Mouse (Mus musculus) limb, embryonic 13.5 days (tissue): ENCODE measurements at regions not wholly inside any gene's neighbourhood (a gene's known extent, or its start where the extent isn't known, plus 50 kb on each side); places are given as distances from the start of the nearest gene placed in this dataset.
A peak's percentile ranks its signal among the peaks of the same experiment; 100 is the strongest.

Experiments used
- ATAC-seq: fragments of 200-750 bp; cut with Nextera tagmentation; 2 replicates; pipeline ENCODE4 v1.8.0; 2017; ENCODE audit warnings: low read depth, moderate number of reproducible peaks, moderate TSS enrichment; ENCODE audit not compliant: low FRiP score
- H3K27ac ChIP-seq: fragments of 300-500 bp; sonication (generic); 2 replicates; pipeline ENCODE4 v1.5.1; 2015; ENCODE audit warnings: inconsistent platforms, mild to moderate bottlenecking, moderate library complexity
- H3K27me3 ChIP-seq: fragments of 300-500 bp; sonication (generic); 2 replicates; pipeline ENCODE4 v1.6.1; 2015; ENCODE audit warnings: mild to moderate bottlenecking, inconsistent platforms
- H3K36me3 ChIP-seq: fragments of 300-500 bp; sonication (generic); 2 replicates; pipeline ENCODE4 v1.6.1; 2015; ENCODE audit warnings: inconsistent platforms, mild to moderate bottlenecking, moderate library complexity
- H3K4me1 ChIP-seq: fragments of 300-500 bp; sonication (generic); 2 replicates; pipeline ENCODE4 v1.6.1; 2015; ENCODE audit warnings: inconsistent platforms
- H3K4me2 ChIP-seq: fragments of 300-500 bp; sonication (generic); replicated peaks from 2 replicates; pipeline ENCODE4 v1.6.1; 2015; ENCODE audit warnings: inconsistent platforms, mild to moderate bottlenecking, moderate library complexity
- H3K4me3 ChIP-seq: fragments of 300-500 bp; sonication (generic); 2 replicates; pipeline ENCODE4 v1.5.1; 2015; ENCODE audit warnings: moderate library complexity, mild to moderate bottlenecking, inconsistent platforms
- H3K9ac ChIP-seq: fragments of 300-500 bp; sonication (generic); 2 replicates; pipeline ENCODE4 v1.6.1; 2015; ENCODE audit warnings: mild to moderate bottlenecking, inconsistent platforms
- H3K9me3 ChIP-seq: fragments of 300-500 bp; sonication (generic); 2 replicates; pipeline ENCODE4 v1.6.1; 2016; ENCODE audit warnings: inconsistent platforms
- WGBS: fragments of 180-500 bp; shearing (Covaris S2); methylation state at CpG from one replicate; pipeline ENCODE4 v1.1.7; 2015; 5-methylcytosine and 5-hydroxymethylcytosine counted together

DNA sequence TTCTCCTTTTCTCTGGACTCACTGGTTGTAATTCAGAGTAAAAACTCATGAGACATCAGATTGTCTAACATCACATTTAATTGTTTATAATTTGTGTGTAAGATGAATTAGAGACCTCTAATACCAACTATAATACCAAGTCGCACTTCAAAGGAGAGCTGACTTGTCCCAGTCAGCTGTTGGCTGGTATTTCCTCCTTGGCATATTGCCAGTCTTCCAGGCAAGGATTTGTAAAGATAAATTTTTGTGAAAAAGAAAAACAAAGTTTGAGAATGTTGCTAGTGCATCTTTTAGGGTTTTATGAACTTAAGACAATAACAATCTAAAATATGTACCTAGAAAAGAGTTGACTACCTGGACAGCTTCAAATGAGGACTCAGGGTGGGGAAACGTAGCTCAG lies 321.7 kb upstream of the Gm5148 start:
- ATAC-seq = no peak
- H3K36me3 ChIP-seq = no peaks in the 10 kb centered on the region

DNA sequence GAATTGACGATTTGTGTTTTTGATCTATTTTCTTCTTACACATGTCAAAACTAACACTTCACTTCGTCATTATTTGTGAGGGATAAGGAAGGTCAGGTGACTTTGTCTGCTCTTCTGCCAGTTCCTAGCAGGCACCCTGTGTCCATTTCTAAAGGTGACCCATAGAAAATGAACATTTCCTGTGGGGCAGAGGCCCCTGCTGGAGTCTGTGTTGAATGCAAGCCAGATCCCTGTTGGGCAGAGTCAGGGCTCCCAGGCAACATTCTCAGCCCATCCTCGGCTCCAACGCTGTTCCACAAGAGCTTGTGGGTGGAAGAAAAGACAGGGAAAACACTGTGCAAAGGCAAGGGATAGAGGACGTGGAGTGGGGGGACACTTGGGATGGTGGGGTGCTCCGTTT lies 321.2 kb upstream of the Gm5148 start:
- Histone ChIP-seq H3K27me3 (no peaks in the 10 kb centered on the region), H3K36me3 (no peaks in the 10 kb centered on the region), H3K4me3 (no peak overlapping the region), H3K4me1 (peaks cover 11% of the 10 kb centered on the region), H3K27ac (no peak overlapping the region), H3K4me2 (no peak overlapping the region), H3K9me3 (no peaks in the 10 kb centered on the region), H3K9ac (no peak overlapping the region)
- 51% methylated on average over 6 of the region's 6 CpGs for WGBS
- ATAC-seq = no peak

More for the DNA sequence above, 321.7 kb upstream of the Gm5148 start:
- Histone ChIP-seq H3K4me3 (no peak overlapping the region), H3K4me1 (peaks cover 11% of the 10 kb centered on the region), H3K9ac (no peak overlapping the region), H3K9me3 (no peaks in the 10 kb centered on the region), H3K27me3 (no peaks in the 10 kb centered on the region), H3K27ac (no peak overlapping the region), H3K4me2 (no peak overlapping the region)
- WGBS = 65% methylated on average over 2 of the region's 2 CpGs

DNA sequence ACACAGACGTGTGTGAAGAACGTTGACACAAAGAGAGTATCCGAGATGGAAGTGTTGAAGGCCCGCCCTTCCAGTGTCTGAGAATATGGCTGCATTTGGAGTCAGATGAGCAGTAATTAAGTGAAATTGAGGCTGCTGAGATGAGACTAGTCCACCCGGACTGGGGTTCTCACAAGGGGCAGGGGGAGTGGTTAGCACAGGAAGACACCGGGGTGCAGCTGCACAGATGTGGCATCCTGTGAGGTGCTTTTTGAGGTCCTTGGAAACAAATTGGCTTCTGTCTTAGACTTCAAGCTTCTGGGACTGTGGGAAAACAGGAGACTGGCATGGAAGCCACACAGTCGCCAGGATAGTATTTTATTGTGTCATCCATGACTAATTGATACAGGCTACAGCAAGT lies 320.0 kb upstream of the Gm5148 start:
- Histone ChIP-seq H3K4me2 (no peak overlapping the region), H3K36me3 (no peaks in the 10 kb centered on the region), H3K27me3 (no peaks in the 10 kb centered on the region), H3K4me3 (no peak overlapping the region), H3K9ac (no peak overlapping the region), H3K27ac (no peak overlapping the region), H3K4me1 (peaks cover 11% of the 10 kb centered on the region), H3K9me3 (no peaks in the 10 kb centered on the region)
- ATAC-seq = no peak
- 71% methylated on average over 7 of the region's 7 CpGs for WGBS

DNA sequence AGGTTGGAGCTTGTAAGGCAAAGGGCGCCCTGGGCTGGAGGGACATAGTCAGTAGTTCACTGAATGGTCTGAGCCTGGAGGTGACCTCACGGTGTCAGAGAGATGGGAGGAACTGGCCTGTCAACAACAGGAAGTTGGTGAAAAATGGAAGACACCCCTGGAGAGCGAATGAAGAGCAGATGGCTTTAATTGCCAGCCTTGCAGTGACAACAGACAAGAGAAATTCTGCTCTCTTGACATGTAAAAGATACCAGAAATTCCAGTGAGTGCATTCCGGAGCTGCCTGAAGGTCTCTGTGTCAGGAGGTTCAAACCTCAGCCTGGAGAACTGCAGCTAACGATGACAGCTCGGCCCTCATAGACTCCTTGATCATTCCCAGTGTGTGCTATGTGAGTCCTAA lies 318.3 kb upstream of the Gm5148 start:
- Histone ChIP-seq H3K27ac (no peak overlapping the region), H3K4me2 (no peak overlapping the region), H3K4me1 (peaks cover 6% of the 10 kb centered on the region; the same call in 1 of the 2 replicates), H3K9ac (no peak overlapping the region), H3K36me3 (no peaks in the 10 kb centered on the region), H3K4me3 (no peak overlapping the region), H3K27me3 (no peaks in the 10 kb centered on the region), H3K9me3 (no peaks in the 10 kb centered on the region)
- ATAC-seq = no peak
- WGBS = 32% methylated on average over 6 of the region's 6 CpGs

DNA sequence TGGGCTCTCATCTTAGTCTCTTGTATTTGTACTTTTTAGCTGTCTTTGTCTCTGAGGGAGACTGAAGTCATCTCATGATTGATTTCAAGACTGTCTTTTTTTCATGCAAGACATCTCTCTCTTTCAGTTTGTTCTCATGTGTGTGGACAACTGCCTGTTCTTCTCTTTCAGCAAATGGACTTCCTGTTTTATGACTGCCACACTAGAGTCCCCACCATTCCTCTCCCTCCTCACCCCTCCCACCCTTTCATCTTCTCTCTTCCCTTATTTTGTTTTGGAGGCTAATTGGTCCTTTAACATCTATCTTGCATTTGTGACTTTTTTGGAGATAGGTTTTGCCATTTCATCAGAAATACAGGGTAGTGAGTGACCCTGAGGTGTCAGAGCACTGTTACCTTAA lies 311.8 kb upstream of the Gm5148 start:
- ATAC-seq = no peak
- H3K9ac ChIP-seq = no peak overlapping the region
- H3K4me1 ChIP-seq = no peaks in the 10 kb centered on the region
- no peaks in the 10 kb centered on the region for H3K36me3 ChIP-seq
- H3K4me2 ChIP-seq = no peak overlapping the region
- H3K9me3 ChIP-seq = no peaks in the 10 kb centered on the region
- no peak overlapping the region for H3K4me3 ChIP-seq
- no peak overlapping the region for H3K27ac ChIP-seq
- H3K27me3 ChIP-seq = no peaks in the 10 kb centered on the region

DNA sequence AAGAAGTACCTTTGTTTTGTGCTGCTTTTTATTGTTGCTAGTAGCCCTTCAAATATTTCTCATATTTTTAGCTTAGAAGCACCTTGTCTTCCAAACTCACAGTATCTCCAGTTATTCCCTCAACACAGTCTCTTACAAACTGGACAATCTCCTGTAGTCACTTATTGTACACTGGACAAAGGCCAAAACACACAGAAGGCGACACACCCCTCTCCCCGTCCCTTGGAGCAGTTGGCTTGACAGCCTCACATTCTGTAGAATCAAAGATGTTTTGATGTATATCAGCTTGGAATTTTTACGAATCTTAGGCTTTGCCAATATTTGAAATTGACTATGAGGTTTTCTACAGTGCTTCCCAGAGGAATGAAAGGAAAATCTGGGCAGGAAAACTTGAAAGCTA lies 309.8 kb upstream of the Gm5148 start:
- H3K27me3 ChIP-seq = no peaks in the 10 kb centered on the region
- H3K4me3 ChIP-seq = no peak overlapping the region
- no peak overlapping the region for H3K9ac ChIP-seq
- no peaks in the 10 kb centered on the region for H3K36me3 ChIP-seq
- 69% methylated on average over 3 of the region's 3 CpGs for WGBS
- no peak overlapping the region for H3K27ac ChIP-seq
- no peak overlapping the region for H3K4me2 ChIP-seq
- H3K9me3 ChIP-seq = no peaks in the 10 kb centered on the region
- no peak for ATAC-seq
- no peaks in the 10 kb centered on the region for H3K4me1 ChIP-seq

DNA sequence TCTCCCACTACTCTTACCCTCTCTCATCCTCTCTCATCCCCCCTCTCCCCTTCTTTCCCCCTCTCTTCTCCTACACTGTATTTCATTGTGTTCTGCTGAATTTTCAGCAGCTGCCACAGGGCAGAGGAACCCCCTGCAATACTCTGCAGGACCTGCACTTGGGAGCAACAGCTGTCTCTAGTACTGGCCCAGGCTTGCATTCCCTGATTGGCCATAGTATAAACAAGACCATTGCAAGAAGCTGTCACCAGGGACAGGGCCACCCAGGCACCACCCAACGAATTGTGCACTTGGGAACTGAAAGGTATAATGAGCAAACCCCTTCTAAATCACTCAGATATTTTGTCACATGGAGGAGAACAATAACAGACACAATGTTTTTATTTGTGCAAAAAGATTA lies 290.5 kb upstream of the Gm5148 start:
- Histone ChIP-seq H3K27ac (no peak overlapping the region), H3K9ac (no peak overlapping the region), H3K9me3 (peaks cover 6% of the 10 kb centered on the region; the same call in 1 of the 2 replicates), H3K36me3 (no peaks in the 10 kb centered on the region), H3K4me1 (peaks cover 17% of the 10 kb centered on the region), H3K4me3 (no peak overlapping the region), H3K27me3 (no peaks in the 10 kb centered on the region), H3K4me2 (no peak overlapping the region)
- WGBS = 8% methylated on average over 1 of the region's 1 CpGs
- peak; percentile 85 for ATAC-seq

DNA sequence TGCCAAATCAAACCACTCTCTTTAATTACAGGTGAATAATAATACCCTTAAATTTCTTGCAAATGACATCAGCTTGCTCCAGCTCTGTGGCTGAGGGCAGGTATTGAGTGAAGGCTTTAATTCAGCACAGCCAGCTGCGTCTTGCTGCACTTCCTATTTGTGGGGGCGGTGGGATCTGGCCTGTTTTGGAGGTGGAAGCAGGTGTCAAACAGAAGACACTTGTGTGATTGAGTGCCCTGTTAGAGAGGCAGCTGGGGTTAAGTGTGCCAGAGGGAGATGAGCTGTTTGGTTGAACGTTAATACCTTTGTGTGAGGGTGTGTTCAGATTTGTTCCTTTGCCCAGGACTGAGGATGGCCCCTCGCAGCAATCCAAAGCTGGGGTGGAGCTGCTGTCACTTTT lies 284.9 kb upstream of the Gm5148 start:
- Histone ChIP-seq H3K9me3 (no peaks in the 10 kb centered on the region), H3K36me3 (no peaks in the 10 kb centered on the region), H3K4me2 (no peak overlapping the region), H3K4me1 (peaks cover 16% of the 10 kb centered on the region), H3K9ac (no peak overlapping the region), H3K27me3 (no peaks in the 10 kb centered on the region), H3K27ac (0 out of 2 replicates have a peak overlapping the region, but pooled peaks have one; percentile 4), H3K4me3 (no peak overlapping the region)
- ATAC-seq = peak; percentile 69
- 10% methylated on average over 4 of the region's 4 CpGs for WGBS

DNA sequence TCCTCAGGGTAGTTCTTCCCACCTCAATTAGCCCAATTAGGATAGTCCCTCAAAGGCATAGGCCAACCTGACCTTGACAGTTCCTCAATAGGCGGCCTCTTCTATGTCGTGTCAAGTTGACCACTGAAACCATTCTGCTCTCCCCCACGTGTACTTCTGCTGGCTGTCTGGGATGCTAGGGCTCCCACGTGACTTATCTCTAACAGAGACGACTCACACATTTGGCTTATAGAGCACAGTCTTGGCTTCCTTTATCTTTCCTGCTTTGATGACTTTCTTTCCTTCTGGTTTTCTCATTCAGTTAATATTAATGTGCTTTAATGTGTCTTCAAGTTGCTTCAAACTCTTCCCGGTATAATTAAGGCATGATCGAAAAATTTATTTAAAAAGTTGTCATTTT lies 284.0 kb upstream of the Gm5148 start:
- Histone ChIP-seq H3K27ac (no peak overlapping the region), H3K4me1 (peaks cover 16% of the 10 kb centered on the region), H3K4me2 (no peak overlapping the region), H3K36me3 (no peaks in the 10 kb centered on the region), H3K9me3 (no peaks in the 10 kb centered on the region), H3K9ac (no peak overlapping the region), H3K27me3 (no peaks in the 10 kb centered on the region), H3K4me3 (no peak overlapping the region)
- 71% methylated on average over 7 of the region's 7 CpGs for WGBS
- no peak for ATAC-seq

DNA sequence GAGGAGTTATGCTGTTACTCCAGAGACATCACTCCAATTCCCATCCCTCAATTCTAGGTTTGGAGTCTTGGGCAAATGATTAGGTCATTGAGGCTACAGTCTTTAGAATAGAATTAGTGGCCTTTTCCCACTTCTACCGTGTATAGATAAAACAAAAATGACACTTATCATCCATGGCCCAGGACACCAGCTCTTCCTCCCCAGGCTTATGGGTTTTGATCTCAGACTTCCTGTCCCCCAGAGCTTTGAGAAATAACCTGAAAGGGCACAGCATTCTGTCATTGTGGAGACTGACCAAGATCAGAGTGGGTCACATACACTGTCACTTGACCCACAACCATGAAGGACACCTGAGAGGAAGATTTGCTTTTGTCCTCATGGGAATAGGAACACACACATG lies 283.3 kb upstream of the Gm5148 start:
- H3K9me3 ChIP-seq = no peaks in the 10 kb centered on the region
- peaks cover 16% of the 10 kb centered on the region for H3K4me1 ChIP-seq
- H3K4me2 ChIP-seq = no peak overlapping the region
- 91% methylated on average over 1 of the region's 1 CpGs for WGBS
- H3K9ac ChIP-seq = no peak overlapping the region
- no peak overlapping the region for H3K27ac ChIP-seq
- no peaks in the 10 kb centered on the region for H3K27me3 ChIP-seq
- H3K36me3 ChIP-seq = no peaks in the 10 kb centered on the region
- ATAC-seq = no peak
- no peak overlapping the region for H3K4me3 ChIP-seq

DNA sequence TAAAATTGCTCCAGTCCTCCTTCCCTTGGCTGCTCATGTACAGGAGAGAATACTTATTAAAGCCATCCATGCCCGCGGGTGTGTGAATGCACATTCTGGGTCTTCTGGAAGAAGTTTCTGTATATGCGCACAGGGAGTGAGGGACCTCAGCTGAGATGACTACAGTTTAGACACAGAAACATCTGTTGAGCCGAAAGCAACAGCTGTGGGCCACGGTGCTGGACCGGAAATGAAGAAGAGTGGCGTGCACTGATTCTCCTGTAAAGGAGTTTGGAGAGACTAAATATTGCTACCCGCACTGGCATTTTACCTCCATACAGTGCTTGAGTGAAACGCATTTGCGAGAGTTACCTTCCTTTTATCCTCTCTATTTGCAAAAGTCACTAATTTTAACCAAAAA lies 278.0 kb upstream of the Gm5148 start:
- Histone ChIP-seq H3K4me3 (no peak overlapping the region), H3K4me1 (peaks cover 3% of the 10 kb centered on the region; the same call in 1 of the 2 replicates), H3K9me3 (0 out of 2 replicates have a peak, but pooled peaks cover 4% of the 10 kb centered on the region), H3K36me3 (no peaks in the 10 kb centered on the region), H3K27me3 (no peaks in the 10 kb centered on the region), H3K27ac (no peak overlapping the region), H3K4me2 (no peak overlapping the region), H3K9ac (no peak overlapping the region)
- ATAC-seq = no peak
- WGBS = 84% methylated on average over 10 of the region's 10 CpGs

DNA sequence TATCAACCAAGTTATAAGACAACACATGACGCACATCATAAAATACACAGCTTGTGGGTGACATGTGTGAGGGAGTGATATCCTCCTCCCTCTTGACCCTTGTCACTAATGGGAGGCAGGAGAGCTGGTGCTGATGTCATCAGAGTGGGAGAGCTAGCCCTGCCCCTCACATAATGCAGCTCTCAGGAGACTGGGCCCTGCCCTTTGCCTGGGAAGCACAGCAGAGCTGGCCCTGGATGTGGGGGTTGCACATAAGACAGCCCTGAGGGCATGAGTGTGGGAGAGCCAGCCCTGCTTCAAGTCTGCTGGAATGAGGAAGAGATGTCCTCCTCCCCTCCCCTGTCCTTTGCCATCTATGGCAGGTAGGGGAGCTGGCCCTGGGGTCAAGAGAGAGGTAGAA lies 275.5 kb upstream of the Gm5148 start:
- no peak overlapping the region; the same call in 1 of the 2 replicates for H3K27ac ChIP-seq
- WGBS = 96% methylated on average over 1 of the region's 1 CpGs
- ATAC-seq = no peak

DNA sequence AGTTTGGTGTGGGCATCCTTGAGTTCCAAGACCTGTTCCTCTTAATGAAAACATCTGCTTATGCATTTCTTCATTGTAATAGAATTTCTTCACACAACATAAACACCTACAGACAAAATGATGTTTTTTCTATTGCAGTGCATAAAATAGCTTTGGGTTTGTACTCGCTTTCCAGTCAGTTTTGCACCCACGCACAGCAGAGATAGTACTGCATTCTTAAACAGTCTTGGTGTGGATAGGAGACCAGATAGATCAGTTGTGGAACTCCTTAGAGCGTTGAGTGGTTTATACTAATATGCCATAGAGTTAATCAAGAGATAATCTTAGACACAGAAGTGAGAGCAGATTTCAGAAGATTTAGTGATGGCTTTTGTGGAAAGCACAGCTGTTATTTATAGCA lies 273.7 kb upstream of the Gm5148 start:
- 81% methylated on average over 3 of the region's 3 CpGs for WGBS
- Histone ChIP-seq H3K4me2 (no peak overlapping the region), H3K9me3 (0 out of 2 replicates have a peak, but pooled peaks cover 4% of the 10 kb centered on the region), H3K27me3 (no peaks in the 10 kb centered on the region), H3K36me3 (no peaks in the 10 kb centered on the region), H3K4me1 (peaks cover 18% of the 10 kb centered on the region; the same call in 1 of the 2 replicates), H3K27ac (no peak overlapping the region), H3K9ac (no peak overlapping the region), H3K4me3 (no peak overlapping the region)
- no peak for ATAC-seq

More for the DNA sequence above, 275.5 kb upstream of the Gm5148 start:
- Histone ChIP-seq H3K27me3 (no peaks in the 10 kb centered on the region), H3K4me3 (no peak overlapping the region), H3K9me3 (0 out of 2 replicates have a peak, but pooled peaks cover 4% of the 10 kb centered on the region), H3K4me1 (peaks cover 10% of the 10 kb centered on the region; the same call in 1 of the 2 replicates), H3K9ac (no peak overlapping the region), H3K4me2 (no peak overlapping the region), H3K36me3 (no peaks in the 10 kb centered on the region)
